In the genomic region with DNA sequence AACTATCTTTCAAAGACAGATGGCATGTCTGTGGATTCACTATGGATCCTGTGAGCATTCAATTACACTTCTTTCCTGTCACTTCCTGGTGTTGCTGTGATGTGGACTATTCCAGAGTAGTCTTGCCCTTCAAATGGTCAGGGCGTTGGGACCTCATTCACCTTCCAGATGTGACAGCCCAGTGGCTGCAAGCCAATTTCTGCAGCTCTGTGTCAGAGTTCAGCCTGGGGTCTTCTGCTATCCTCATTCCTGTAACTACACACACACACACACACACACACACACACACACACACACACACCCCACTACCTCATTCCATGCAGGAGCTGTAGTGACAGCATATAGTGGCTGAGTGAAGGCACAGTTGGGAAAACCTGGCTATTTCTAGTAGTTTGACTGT, we compare ENCODE assay signal across 14 mouse cellular contexts.
"Had no signal": no experiment of that assay in that cellular context is flagged by ENCODE, and none has a peak within 500 bp of the region (broad histone marks: within the 10 kb centered on the region; RNA-seq: fewer than 3 reads in every experiment).

No protein-coding gene starts in this region.

- H3K27me3 ChIP-seq: limb, embryonic 12.5 days; liver, embryonic 13.5 days; megakaryocyte, embryonic 14.5 days; midbrain, embryonic 12.5 days had no signal

- H3K27ac ChIP-seq: kidney, postnatal 0 days; limb, embryonic 12.5 days; liver, embryonic 13.5 days; macrophage; midbrain, embryonic 12.5 days had no signal

- H3K36me3 ChIP-seq: limb, embryonic 12.5 days; liver, embryonic 13.5 days; midbrain, embryonic 12.5 days had no signal

- H3K4me3 ChIP-seq: limb, embryonic 12.5 days; liver, embryonic 13.5 days; megakaryocyte, embryonic 14.5 days; midbrain, embryonic 12.5 days had no signal

- DNase-seq: kidney, adult 9 months; kidney, postnatal 36 days; layer of hippocampus, adult 9-11 months; layer of hippocampus, postnatal 36 days; liver; liver, embryonic 13.5 days; liver, postnatal 0 days; right cerebral cortex, postnatal 14 days; thymus, postnatal 36 days had no signal

- H3K4me2 ChIP-seq: limb, embryonic 12.5 days; liver, embryonic 13.5 days; midbrain, embryonic 12.5 days had no signal

- ATAC-seq: liver, postnatal 0 days had no signal

- H3K9ac ChIP-seq: limb, embryonic 12.5 days; liver, embryonic 13.5 days; liver, postnatal 0 days; midbrain, embryonic 12.5 days had no signal

- H3K4me1 ChIP-seq: limb, embryonic 12.5 days; liver, embryonic 13.5 days; midbrain, embryonic 12.5 days had no signal

- H3K9me3 ChIP-seq: limb, embryonic 12.5 days; liver, embryonic 13.5 days; midbrain, embryonic 12.5 days had no signal
